Mouse (Mus musculus) left cerebral cortex, adult 2 months (tissue): ENCODE measurements around the gene B3gnt3. TPM values are rescaled to one million over a fixed set of nuclear protein-coding genes. Genes with fewer than 3 reads are reported as not detected.
"Not testable (repeated sequence)": the region's sequence is repeated elsewhere in the genome, so short reads cannot be mapped to it uniquely, and the experiment has no call there.

ENCODE experiments used
- DNase-seq, 2 experiments: peaks; one replicate each; pipeline ENCODE4 v3.0.0; 2021 to 2022; ENCODE audit warnings: low spot score in 2 of 2, mixed read lengths in 1 of 2; ENCODE audit errors: extremely low spot score in 1 of 2
- H3K27ac ChIP-seq: fragments of 200-600 bp; 2 replicates; pipeline ENCODE4 v1.8.1; 2022
- H3K4me3 ChIP-seq: fragments of 200-600 bp; 2 replicates; pipeline ENCODE4 v1.8.1; 2022
- CTCF ChIP-seq: fragments of 200-600 bp; IDR thresholded peaks from 2 replicates; pipeline ENCODE4 v1.8.1; 2022; ENCODE audit warnings: antibody characterized with exemption, mild to moderate bottlenecking, moderate library complexity
- intact Hi-C: fragments of 180-260 bp; cut with DNase I; formaldehyde crosslinking; loops from one replicate; pipeline ENCODE4 v1.15.1; 2025
- total RNA-seq, 2 experiments: library from RNA; stranded (reverse); gene quantifications; 2 replicates each; pipeline ENCODE4 v1.2.3; 2021

The B3gnt3 gene
- total RNA-seq, 2 experiments from 2014 or later, result 0.68 to 0.79 TPM

- DNase-seq, result no peak
- Histone ChIP-seq H3K4me3 (no peak overlapping the region), H3K27ac (peak overlapping the region; percentile 79)
- no peak for TF ChIP-seq CTCF
- intact Hi-C loops, result loop anchor here (1.0 kb wide), 1 partner anchor 22 kb away; no protein-coding TSS in a partner anchor
Observed at GRCm38 (mm10) chr8:71709134-71709799, 7.7 kb upstream of the B3gnt3 start.

DNA sequence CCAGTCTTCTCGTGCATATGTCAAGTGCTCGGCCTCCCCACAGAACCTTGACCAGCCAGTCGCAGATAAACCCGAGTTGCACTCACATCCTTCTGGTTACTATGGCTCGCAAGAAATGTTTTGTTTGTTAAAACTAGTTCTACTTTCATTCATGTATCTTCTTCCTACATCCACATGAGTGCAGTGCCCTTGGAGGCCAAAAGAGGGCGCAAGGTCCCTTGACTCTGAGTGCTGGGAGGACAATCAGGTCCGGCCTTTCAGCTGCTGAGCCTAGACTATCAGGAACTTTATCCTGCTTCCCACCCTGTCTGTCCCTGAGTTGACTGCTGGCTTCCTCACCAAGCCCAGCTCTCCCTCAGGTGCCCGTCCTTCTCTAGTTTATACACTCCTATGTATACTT is 6.3 kb upstream of the B3gnt3 start:
- DNase-seq, result no peak
- H3K27ac ChIP-seq, result no peak overlapping the region
- peak; percentile 72 for TF ChIP-seq CTCF
- H3K4me3 ChIP-seq, result no peak overlapping the region
- intact Hi-C loops, result no loop called here

GRCm38 (mm10) chr8:71703400-71703799 is 1.8 kb upstream of the B3gnt3 start:
- DNase-seq, intact Hi-C loops, H3K4me3 ChIP-seq, H3K27ac ChIP-seq: not testable (repeated sequence)

- intact Hi-C loops, result no loop called here
- TF ChIP-seq CTCF, result no peak
- Histone ChIP-seq H3K4me3 (no peak overlapping the region), H3K27ac (no peak overlapping the region)
- DNase-seq, result no peak
Observed at GRCm38 (mm10) chr8:71702923-71703322, 1.3 kb upstream of the B3gnt3 start.

DNA sequence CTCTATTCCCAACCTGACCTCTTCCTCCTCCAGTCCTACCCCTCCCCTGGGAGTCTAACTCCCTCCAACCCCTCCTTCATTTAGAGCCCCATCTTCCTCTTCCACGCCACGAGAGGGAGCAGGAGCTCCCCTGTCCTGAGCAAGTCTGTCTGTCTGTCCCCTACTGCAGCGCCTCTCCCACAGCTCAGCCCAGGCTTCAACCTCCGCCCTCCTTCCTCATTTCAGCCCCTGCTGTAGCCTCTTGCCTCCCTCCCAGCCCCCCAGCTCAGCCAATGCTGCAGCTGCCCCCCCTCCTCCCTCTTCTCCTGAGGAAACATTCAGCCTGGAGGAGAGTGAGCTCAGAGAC is 471 bp upstream of the B3gnt3 start:
- DNase-seq, result no peak
- intact Hi-C loops, result no loop called here
- Histone ChIP-seq H3K27ac (no peak overlapping the region), H3K4me3 (no peak overlapping the region)
- peak; percentile 25 for TF ChIP-seq CTCF

DNA sequence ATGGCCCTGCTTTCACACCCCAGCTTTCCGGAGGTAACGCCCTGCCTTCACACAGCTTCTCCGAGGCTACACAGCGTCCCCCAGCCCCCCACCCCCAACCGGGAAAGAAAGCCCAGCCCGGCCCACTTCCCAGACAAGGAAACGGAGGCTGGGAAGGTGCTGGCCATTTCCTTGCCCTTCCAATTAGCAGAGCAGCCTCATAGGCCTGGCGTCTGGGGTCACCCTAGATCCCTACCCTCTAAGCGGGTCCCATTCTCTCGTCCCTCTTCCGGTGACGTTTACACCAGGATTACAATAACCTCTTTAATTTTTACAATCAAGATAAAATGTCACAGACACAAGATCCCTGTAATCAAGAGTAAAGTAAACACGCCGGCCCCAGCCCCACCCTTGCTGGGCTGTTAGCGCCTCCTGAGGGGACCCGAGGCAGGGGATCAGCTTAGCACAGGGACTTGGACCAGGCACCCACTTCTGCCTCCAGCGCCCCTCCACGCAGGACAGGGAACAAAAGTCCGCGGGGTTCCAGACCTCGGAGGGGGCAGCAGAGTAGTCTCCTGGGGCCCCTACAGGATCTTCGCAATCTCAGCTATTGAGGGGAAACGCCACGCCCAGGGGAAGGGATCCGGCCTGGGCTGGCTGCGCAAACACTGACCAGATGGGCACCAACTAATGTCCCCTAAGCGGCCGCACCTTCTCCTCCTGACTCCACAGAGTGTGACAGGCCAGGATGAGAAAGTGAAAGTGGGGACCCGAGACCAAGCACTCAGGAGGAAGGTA is 908 bp downstream of the B3gnt3 start:
- Histone ChIP-seq H3K27ac (no peak overlapping the region), H3K4me3 (peak overlapping the region; percentile 23)
- intact Hi-C loops, result no loop called here
- no peak for DNase-seq
- no peak for TF ChIP-seq CTCF

GRCm38 (mm10) chr8:71695456-71695855 is 6.1 kb downstream of the B3gnt3 start:
- H3K27ac ChIP-seq, DNase-seq, H3K4me3 ChIP-seq, intact Hi-C loops: not testable (repeated sequence)
- TF ChIP-seq CTCF, result peak; percentile 36

DNA sequence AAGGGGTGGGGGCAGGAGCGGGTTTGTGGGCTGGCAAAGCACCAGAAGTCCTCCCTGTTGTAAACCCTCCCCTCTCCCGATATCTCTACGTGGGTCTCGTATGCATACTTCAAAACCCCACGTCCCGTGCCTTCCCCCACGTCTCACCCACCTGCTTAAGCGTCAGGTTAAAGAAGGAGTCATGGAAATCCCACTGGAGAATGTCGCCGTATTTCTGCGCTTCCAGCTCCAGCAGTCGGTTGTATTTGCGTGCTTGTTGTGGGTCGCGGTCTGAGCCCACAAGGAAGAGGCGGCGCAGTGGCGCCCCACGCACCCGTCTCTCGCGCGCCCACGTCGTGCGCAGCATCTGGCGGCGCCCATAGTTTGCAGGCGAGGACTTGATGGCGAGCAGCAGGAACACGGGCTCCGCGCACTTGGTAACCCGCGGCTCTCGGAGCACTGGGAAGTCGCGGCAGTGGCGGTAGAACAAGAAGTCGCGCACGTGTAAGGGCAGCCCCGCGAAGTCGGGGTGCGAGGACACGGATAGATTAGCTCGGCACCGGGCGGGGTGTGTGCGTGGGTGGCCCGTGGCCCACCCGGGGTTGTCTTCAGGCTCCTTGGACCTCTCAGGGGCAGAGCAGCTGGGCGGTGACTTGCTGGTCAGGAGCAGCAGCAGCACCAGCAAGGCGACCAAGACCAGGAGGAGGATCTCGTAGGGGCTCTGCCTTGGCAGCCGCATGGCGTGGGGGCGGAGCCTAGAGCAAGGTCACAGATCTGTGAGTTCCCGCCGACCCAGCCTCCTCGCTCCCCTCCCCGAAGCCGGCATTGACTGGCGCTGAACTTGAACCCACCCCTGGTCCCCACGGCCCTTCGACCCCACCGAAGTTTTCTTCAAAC is 8.2 kb downstream of the B3gnt3 start:
- intact Hi-C loops, result no loop called here
- TF ChIP-seq CTCF, result no peak
- 0 out of 2 replicates have a peak overlapping the region, but pooled peaks have one; percentile 7 for H3K4me3 ChIP-seq
- no peak for DNase-seq
- H3K27ac ChIP-seq, result no peak overlapping the region

GRCm38 (mm10) chr8:71692509-71692908 is 9.1 kb downstream of the B3gnt3 start:
- H3K4me3 ChIP-seq, result no peak overlapping the region
- H3K27ac ChIP-seq, result no peak overlapping the region
- intact Hi-C loops, result no loop called here
- no peak for TF ChIP-seq CTCF
- no peak for DNase-seq

GRCm38 (mm10) chr8:71689028-71689427 is 12.6 kb downstream of the B3gnt3 start, which contains the start of gene Insl3:
Gene Insl3, plus strand, starts transcription at chr8:71689214.
- no peak for TF ChIP-seq CTCF
- no peak within 1 kb of the TSS for H3K4me3 ChIP-seq
- no peak for DNase-seq
- intact Hi-C loops, result no loop called here
- H3K27ac ChIP-seq, result no peak within 1 kb of the TSS

DNA sequence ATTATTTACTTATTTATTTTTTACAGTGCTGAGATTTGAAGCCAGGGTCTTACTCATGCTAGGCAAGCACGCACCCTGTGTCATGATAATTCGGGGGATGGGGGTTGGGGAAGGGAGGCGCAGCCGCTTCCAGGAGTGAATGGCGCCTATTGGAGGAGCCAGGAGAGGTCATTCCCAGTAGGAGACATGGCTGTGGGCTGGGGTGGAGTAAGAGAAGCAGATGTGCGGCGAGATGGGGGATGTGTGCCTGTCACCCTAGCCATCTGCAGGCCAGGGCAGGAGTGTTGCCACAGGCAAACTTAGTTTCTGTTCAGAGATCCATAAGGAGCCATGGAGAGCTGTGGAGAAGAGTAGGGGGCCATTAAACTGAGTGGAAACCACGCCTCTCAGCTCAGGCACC is 14.0 kb downstream of the B3gnt3 start:
- Histone ChIP-seq H3K4me3 (no peak overlapping the region), H3K27ac (no peak overlapping the region)
- TF ChIP-seq CTCF, result no peak
- intact Hi-C loops, result no loop called here
- DNase-seq, result no peak
